Mouse (Mus musculus): Measurements from ENCODE around the gene AC129217.1. TPM values are rescaled to one million over a fixed set of nuclear protein-coding genes. Genes with fewer than 3 reads are reported as not detected.

The AC129217.1 gene
- polyA plus RNA-seq, 1 experiment from 2014 or later = not detected

DNA sequence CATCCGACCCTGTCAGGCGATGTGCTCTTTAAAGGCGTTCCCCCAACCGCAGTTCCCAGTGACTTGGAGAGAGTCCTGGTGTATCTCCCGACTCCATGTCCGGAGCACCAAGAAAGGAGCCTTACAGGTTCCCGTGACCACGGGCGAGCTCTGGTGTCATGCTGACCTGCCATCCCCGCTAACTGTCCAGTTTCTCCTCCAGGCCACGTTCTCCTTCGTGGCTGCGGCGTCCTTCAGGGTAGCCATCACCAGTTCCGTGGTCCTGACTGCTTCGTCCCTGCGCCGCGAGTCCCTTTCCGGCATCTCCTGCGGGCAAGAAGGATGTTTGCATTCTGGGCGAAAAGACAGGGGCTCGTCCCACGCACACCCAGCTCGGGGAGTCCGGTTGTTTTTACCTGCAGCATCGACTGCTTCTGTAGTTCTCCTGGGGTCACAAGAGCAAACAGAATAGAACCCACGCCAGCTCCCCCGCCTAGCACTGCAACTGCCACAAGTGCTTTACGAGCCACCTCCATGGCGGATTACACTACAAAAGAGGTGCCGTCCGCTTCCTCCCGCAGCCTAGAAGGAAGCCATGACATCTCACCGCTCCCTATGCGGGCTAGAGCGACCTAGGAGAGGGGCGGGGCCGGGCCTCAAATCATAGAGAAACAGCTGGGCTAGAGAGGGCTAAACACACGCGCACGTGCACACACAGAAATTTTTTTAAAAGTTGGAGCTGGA is 50.9 kb downstream of the AC129217.1 start, which contains the start of gene Uqcc3:
Gene Uqcc3 (minus strand): TSS at position 613 of the 723 bp plus-strand sequence.
- ATAC-seq = peak; percentile 98
- Histone ChIP-seq H3K4me1 (replicated peaks) (peaks cover 15% of the 10 kb centered on the region), H3K9ac (replicated peaks) (peak within 1 kb of the TSS; percentile 87), H3K9me3 (no peaks in the 10 kb centered on the region), H3K27ac (peak within 1 kb of the TSS; percentile 84), H3K4me3 (replicated peaks) (peak within 1 kb of the TSS; percentile 72), H3K36me3 (peaks cover 23% of the 10 kb centered on the region), H3K27me3 (no peaks in the 10 kb centered on the region), H3K4me2 (replicated peaks) (peak within 1 kb of the TSS; percentile 86)
- under 1% methylated on average over 42 of the region's 42 CpGs for WGBS

DNA sequence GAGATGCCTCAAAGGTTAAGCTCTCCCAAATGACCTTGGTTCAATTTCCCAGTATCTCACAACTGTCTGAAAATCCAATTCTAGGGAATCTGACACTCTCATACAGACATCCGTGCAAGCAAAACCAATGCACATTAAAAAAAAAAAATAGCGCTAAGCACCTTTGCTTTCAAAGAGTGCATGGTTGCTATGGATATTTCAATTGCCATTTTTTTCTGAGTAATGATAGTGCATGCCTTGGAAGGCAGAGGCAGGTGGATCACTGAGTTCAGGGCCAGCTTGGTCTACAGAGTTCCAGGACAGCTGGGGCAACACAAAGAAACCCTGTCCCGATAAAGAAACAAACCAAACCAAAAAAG is 51.4 kb downstream of the AC129217.1 start:
- no peaks in the 10 kb centered on the region for H3K9me3 ChIP-seq
- H3K4me3 ChIP-seq (replicated peaks) = peak overlapping the region; percentile 72
- no peaks in the 10 kb centered on the region for H3K27me3 ChIP-seq
- H3K36me3 ChIP-seq = peaks cover 18% of the 10 kb centered on the region
- WGBS = 16% methylated on average over 3 of the region's 3 CpGs
- peak; percentile 16; the same call in 1 of the 2 replicates for ATAC-seq
- H3K27ac ChIP-seq = peak overlapping the region; percentile 84
- peak overlapping the region; percentile 86 for H3K4me2 ChIP-seq (replicated peaks)
- H3K9ac ChIP-seq (replicated peaks) = peak overlapping the region; percentile 87
- peaks cover 15% of the 10 kb centered on the region for H3K4me1 ChIP-seq (replicated peaks)

DNA sequence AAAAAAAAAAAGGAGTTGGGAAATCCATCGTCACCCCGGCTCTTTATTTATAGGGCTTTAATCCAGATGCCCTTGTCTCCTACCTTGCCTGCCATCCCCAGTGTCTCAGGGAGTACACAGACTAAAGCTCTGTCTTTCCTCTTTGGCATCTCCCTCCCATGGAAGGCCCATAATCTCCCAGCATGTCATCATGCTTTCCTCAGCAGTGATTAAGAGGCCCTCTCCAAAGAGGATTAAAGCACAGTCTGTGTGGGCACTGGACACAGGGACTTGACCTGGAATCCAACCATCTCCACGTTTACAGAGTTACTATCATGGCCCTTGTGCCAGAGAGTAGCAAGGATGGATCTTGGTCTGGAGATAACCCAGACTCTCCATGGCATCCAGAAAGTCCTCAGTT is 54.0 kb downstream of the AC129217.1 start, which contains the start of the genes Lbhd1 and Gm49403:
Gene Lbhd1 (plus strand): TSS at position 117 of the 400 bp plus-strand sequence.
Gene Gm49403 (plus strand): TSS at position 315 of the 400 bp plus-strand sequence.
- Histone ChIP-seq H3K27ac (no peak within 1 kb of the TSS), H3K27me3 (no peaks in the 10 kb centered on the region), H3K9me3 (no peaks in the 10 kb centered on the region), H3K4me1 (replicated peaks) (peaks cover 24% of the 10 kb centered on the region), H3K4me2 (replicated peaks) (no peak within 1 kb of the TSS), H3K9ac (replicated peaks) (no peak within 1 kb of the TSS; the same call in 1 of the 2 replicates), H3K4me3 (replicated peaks) (no peak within 1 kb of the TSS), H3K36me3 (no peaks in the 10 kb centered on the region)
- ATAC-seq = no peak
- WGBS = 65% methylated on average over 3 of the region's 3 CpGs

DNA sequence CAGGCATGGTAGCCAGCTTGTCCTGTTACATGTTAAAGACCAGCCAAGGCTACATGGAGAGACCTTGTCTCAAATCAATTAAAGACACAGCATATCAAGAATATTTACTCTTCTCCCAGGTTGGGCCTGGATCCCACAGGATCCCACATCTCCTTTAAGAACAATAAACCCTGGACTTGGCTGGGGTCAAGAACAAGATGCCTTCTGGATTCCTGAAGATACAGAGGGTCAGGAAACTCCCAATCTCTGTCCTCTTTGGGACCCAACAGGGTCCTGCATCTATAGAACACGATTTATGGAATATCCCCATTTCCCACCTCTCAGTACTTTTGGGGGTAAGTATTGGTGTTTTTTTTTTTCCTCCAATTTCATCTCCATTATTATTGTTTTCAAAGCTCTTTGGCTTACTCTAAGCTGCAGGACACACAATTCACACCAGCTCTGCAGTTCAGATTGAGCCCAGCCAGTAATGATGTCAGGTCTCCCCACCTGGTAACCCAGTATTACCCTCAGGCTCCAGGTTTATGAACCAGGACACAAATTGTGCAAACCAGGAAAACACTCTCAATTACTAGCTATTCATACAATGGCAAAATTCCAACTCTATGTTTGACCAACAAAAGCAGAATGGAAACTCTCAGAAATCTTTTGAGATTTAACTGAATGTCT is 57.5 kb downstream of the AC129217.1 start:
- H3K4me3 ChIP-seq (replicated peaks) = no peak overlapping the region
- H3K4me2 ChIP-seq (replicated peaks) = peak overlapping the region; percentile 82; the same call in 1 of the 2 replicates
- H3K9ac ChIP-seq (replicated peaks) = 0 out of 2 replicates have a peak overlapping the region, but pooled peaks have one; percentile 73

DNA sequence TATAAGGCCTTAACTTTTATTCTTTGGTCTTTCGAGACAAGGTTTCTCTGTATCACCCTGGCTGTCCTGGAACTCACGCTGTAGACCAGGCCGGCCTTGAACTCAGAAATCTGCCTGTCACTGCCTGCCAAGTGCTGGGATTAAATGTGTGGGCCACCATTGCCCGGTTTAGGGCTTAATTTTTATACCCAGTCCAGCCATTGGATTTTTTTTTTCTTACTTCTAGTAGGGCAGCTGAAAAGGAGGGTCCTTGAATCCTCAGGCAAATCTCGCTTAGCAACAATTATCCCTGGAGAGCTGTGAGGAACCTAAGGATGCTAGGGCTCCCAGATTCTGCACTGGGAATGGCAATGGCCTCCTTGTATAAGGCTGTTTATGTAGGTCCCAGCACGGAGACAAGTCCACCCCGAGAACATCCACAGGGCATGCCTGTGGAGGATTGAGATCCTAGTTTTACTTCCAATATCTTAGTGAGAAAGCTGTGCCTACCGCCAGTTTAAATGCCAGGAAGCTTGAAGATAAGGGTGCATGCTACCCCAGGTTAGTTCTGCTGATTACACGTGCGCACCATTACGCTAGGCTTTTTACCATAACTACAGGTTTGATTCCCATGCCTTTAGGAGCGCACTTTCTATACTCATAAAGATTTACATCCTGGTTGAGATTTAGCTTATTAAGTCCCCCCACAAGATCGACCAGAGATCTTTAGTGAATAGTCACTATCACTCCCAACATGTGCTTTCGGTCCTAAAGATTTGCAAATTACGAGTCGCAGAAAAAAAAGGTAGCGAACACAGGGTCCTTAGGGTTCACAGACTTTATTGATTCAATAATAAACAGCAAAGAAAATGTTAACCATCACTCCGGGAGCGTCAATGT is 58.3 kb downstream of the AC129217.1 start:
- Histone ChIP-seq H3K27ac (peak overlapping the region; percentile 77), H3K4me3 (replicated peaks) (peak overlapping the region; percentile 68), H3K4me1 (replicated peaks) (peaks cover 21% of the 10 kb centered on the region), H3K9me3 (no peaks in the 10 kb centered on the region), H3K27me3 (no peaks in the 10 kb centered on the region), H3K9ac (replicated peaks) (peak overlapping the region; percentile 73), H3K4me2 (replicated peaks) (peak overlapping the region; percentile 82), H3K36me3 (peaks cover 9% of the 10 kb centered on the region; the same call in 1 of the 2 replicates)
- ATAC-seq = no peak
- 17% methylated on average over 19 of the region's 19 CpGs for WGBS

More for the DNA sequence above, 57.5 kb downstream of the AC129217.1 start:
- peaks cover 9% of the 10 kb centered on the region; the same call in 1 of the 2 replicates for H3K36me3 ChIP-seq
- no peaks in the 10 kb centered on the region for H3K9me3 ChIP-seq
- no peak for ATAC-seq
- no peak overlapping the region for H3K27ac ChIP-seq
- no peaks in the 10 kb centered on the region for H3K27me3 ChIP-seq
- peaks cover 17% of the 10 kb centered on the region for H3K4me1 ChIP-seq (replicated peaks)
- 39% methylated on average over 1 of the region's 1 CpGs for WGBS

DNA sequence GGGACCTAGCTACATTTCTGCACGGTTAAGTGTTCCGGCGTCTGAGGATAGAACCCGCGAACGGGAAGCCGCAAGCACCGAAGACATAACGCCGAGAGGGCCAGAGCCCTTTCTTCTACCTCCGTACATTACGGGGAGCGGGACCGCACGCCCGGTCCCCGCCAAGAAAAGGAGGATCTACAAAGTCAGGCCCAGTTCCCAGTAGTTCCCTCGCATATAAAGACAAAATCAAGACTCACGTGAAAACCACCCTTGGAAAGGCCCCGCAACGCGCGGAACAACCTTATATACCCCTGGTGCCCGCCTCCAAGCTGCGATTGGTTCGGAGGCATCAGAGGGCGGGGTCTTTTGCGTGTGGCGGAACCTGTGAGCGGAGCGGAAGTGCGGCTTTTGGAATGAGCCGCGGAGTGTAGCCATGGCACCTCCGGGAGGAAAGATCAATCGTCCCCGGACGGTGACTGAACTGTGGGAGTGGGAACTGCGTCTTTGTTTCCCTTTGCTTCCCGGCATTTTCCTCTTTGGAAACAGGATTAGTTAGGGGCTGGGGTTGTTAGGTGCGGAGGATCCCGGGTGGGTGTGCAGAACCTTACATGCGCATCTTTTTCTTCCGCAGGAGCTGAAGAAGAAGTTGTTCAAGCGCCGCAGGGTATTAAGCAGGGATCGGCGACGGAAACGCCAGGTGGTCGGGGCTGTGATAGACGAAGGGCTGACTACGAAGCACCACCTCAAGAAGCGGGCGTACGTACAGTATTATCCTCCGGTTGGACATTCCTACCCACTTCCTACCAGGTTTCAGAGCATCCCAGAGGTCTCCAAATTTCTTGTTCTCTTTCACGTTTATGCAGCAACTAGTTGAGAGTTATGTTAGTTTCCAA is 59.2 kb downstream of the AC129217.1 start, which contains the start of the genes 1810009A15Rik and Gm49416:
Gene 1810009A15Rik (plus strand): TSS at position 343 of the 875 bp plus-strand sequence.
Gene Gm49416 (plus strand): TSS at position 416 of the 875 bp plus-strand sequence.
- ATAC-seq = peak; percentile 97
- Histone ChIP-seq H3K9me3 (no peaks in the 10 kb centered on the region), H3K27me3 (no peaks in the 10 kb centered on the region), H3K4me3 (replicated peaks) (peak within 1 kb of the TSS; percentile 68), H3K9ac (replicated peaks) (peak within 1 kb of the TSS; percentile 77), H3K4me1 (replicated peaks) (peaks cover 27% of the 10 kb centered on the region), H3K4me2 (replicated peaks) (peak within 1 kb of the TSS; percentile 82), H3K36me3 (peaks cover 9% of the 10 kb centered on the region; the same call in 1 of the 2 replicates), H3K27ac (peak within 1 kb of the TSS; percentile 85)
- under 1% methylated on average over 58 of the region's 58 CpGs for WGBS

Small RNA genes lying within 50 kb of the gene (microRNA-seq; reads per million reads assigned to microRNA genes)
- not detected for gene Mir5136

Other genes with a start within 250 kb of the AC129217.1 start
- 3.8 and 4.2 TPM in 2 replicates for gene Slc22a8, start 238.5 kb upstream of the AC129217.1 start, polyA plus RNA-seq (2015; fragmentation: Nextera tagmentation; extraction: Ambion mirVana)
- gene Slc22a6, start 211.7 kb upstream of the AC129217.1 start, polyA plus RNA-seq (2015; fragmentation: Nextera tagmentation; extraction: Ambion mirVana) = 8.5 and 9.5 TPM in 2 replicates
- 0.31 and 0.58 TPM in 2 replicates for gene Chrm1, start 166.0 kb upstream of the AC129217.1 start, polyA plus RNA-seq (2015; fragmentation: Nextera tagmentation; extraction: Ambion mirVana)
- 151 and 153 TPM in 2 replicates for gene Slc3a2, start 106.4 kb upstream of the AC129217.1 start, polyA plus RNA-seq (2015; fragmentation: Nextera tagmentation; extraction: Ambion mirVana)
- gene Wdr74, start 93.9 kb upstream of the AC129217.1 start, polyA plus RNA-seq (2015; fragmentation: Nextera tagmentation; extraction: Ambion mirVana) = 89.1 and 93.4 TPM in 2 replicates
- 2.2 and 2.5 TPM in 2 replicates for gene 1700092M07Rik, start 89.1 kb upstream of the AC129217.1 start, polyA plus RNA-seq (2015; fragmentation: Nextera tagmentation; extraction: Ambion mirVana)
- gene Stx5a, start 88.4 kb upstream of the AC129217.1 start, polyA plus RNA-seq (2015; fragmentation: Nextera tagmentation; extraction: Ambion mirVana) = 121 and 127 TPM in 2 replicates
- gene Nxf1, start 72.7 kb upstream of the AC129217.1 start, polyA plus RNA-seq (2015; fragmentation: Nextera tagmentation; extraction: Ambion mirVana) = 195 and 206 TPM in 2 replicates
- gene Tmem223, start 58.8 kb upstream of the AC129217.1 start, polyA plus RNA-seq (2015; fragmentation: Nextera tagmentation; extraction: Ambion mirVana) = 264 and 280 TPM in 2 replicates
- 35.8 and 38.1 TPM in 2 replicates for gene Tmem179b, start 55.3 kb upstream of the AC129217.1 start, polyA plus RNA-seq (2015; fragmentation: Nextera tagmentation; extraction: Ambion mirVana)
- 28.8 and 30.5 TPM in 2 replicates for gene Taf6l, start 43.4 kb upstream of the AC129217.1 start, polyA plus RNA-seq (2015; fragmentation: Nextera tagmentation; extraction: Ambion mirVana)
- 163 and 164 TPM in 2 replicates for gene Polr2g, start 31.2 kb upstream of the AC129217.1 start, polyA plus RNA-seq (2015; fragmentation: Nextera tagmentation; extraction: Ambion mirVana)
- 8.1 and 8.3 TPM in 2 replicates for gene Zbtb3, start 27.2 kb upstream of the AC129217.1 start, polyA plus RNA-seq (2015; fragmentation: Nextera tagmentation; extraction: Ambion mirVana)
- gene Ttc9c, start 10.4 kb upstream of the AC129217.1 start, polyA plus RNA-seq (2015; fragmentation: Nextera tagmentation; extraction: Ambion mirVana) = 66.1 and 70.3 TPM in 2 replicates
- gene Hnrnpul2, start 9.8 kb upstream of the AC129217.1 start, polyA plus RNA-seq (2015; fragmentation: Nextera tagmentation; extraction: Ambion mirVana) = 6.1 and 6.4 TPM in 2 replicates
- gene Bscl2, start 7.7 kb downstream of the AC129217.1 start, polyA plus RNA-seq (2015; fragmentation: Nextera tagmentation; extraction: Ambion mirVana) = 78.9 and 83.7 TPM in 2 replicates
- gene Gng3, start 9.4 kb downstream of the AC129217.1 start, polyA plus RNA-seq (2015; fragmentation: Nextera tagmentation; extraction: Ambion mirVana) = 310 and 338 TPM in 2 replicates
- gene Lrrn4cl, start 21.0 kb downstream of the AC129217.1 start, polyA plus RNA-seq (2015; fragmentation: Nextera tagmentation; extraction: Ambion mirVana) = 0.23 and 0.62 TPM in 2 replicates
- 167 and 168 TPM in 2 replicates for gene Ubxn1, start 41.7 kb downstream of the AC129217.1 start, polyA plus RNA-seq (2015; fragmentation: Nextera tagmentation; extraction: Ambion mirVana)
- 66.5 and 71.5 TPM in 2 replicates for gene Uqcc3, start 51.1 kb downstream of the AC129217.1 start, polyA plus RNA-seq (2015; fragmentation: Nextera tagmentation; extraction: Ambion mirVana)
- 61.5 and 61.8 TPM in 2 replicates for gene Lbhd1, start 54.0 kb downstream of the AC129217.1 start, polyA plus RNA-seq (2015; fragmentation: Nextera tagmentation; extraction: Ambion mirVana)
- not detected in 2 replicates for gene Gm49403, start 54.2 kb downstream of the AC129217.1 start, polyA plus RNA-seq (2015; fragmentation: Nextera tagmentation; extraction: Ambion mirVana)
- gene 1810009A15Rik, start 59.1 kb downstream of the AC129217.1 start, polyA plus RNA-seq (2015; fragmentation: Nextera tagmentation; extraction: Ambion mirVana) = 56.1 and 70.3 TPM in 2 replicates
- gene Gm49416, start 59.2 kb downstream of the AC129217.1 start, polyA plus RNA-seq (2015; fragmentation: Nextera tagmentation; extraction: Ambion mirVana) = 0.54 TPM in 1 of 2 replicates, not detected in the other
- 34.8 and 38.9 TPM in 2 replicates for gene Ints5, start 63.2 kb downstream of the AC129217.1 start, polyA plus RNA-seq (2015; fragmentation: Nextera tagmentation; extraction: Ambion mirVana)
- gene Ganab, start 68.3 kb downstream of the AC129217.1 start, polyA plus RNA-seq (2015; fragmentation: Nextera tagmentation; extraction: Ambion mirVana) = 96.8 and 99.8 TPM in 2 replicates
- gene B3gat3, start 90.6 kb downstream of the AC129217.1 start, polyA plus RNA-seq (2015; fragmentation: Nextera tagmentation; extraction: Ambion mirVana) = 82.2 and 89.5 TPM in 2 replicates
- 1.9 and 2.4 TPM in 2 replicates for gene Rom1, start 99.6 kb downstream of the AC129217.1 start, polyA plus RNA-seq (2015; fragmentation: Nextera tagmentation; extraction: Ambion mirVana)
- 8.7 and 9.2 TPM in 2 replicates for gene Eml3, start 99.8 kb downstream of the AC129217.1 start, polyA plus RNA-seq (2015; fragmentation: Nextera tagmentation; extraction: Ambion mirVana)
- 149 and 153 TPM in 2 replicates for gene Mta2, start 112.1 kb downstream of the AC129217.1 start, polyA plus RNA-seq (2015; fragmentation: Nextera tagmentation; extraction: Ambion mirVana)
- 32.4 and 32.6 TPM in 2 replicates for gene Tut1, start 124.1 kb downstream of the AC129217.1 start, polyA plus RNA-seq (2015; fragmentation: Nextera tagmentation; extraction: Ambion mirVana)
- gene Eef1g, start 137.3 kb downstream of the AC129217.1 start, polyA plus RNA-seq (2015; fragmentation: Nextera tagmentation; extraction: Ambion mirVana) = 334 and 335 TPM in 2 replicates
- 3.7 and 4.9 TPM in 2 replicates for gene Ahnak, start 159.5 kb downstream of the AC129217.1 start, polyA plus RNA-seq (2015; fragmentation: Nextera tagmentation; extraction: Ambion mirVana)

Data from midbrain, embryonic 13.5 days (tissue).